Mouse (Mus musculus) left cerebral cortex, postnatal 14 days (tissue): ENCODE results near the gene Osbp. TPM values are rescaled to one million over a fixed set of nuclear protein-coding genes. Genes with fewer than 3 reads are reported as not detected.

Source experiments
- microRNA-seq, 2 experiments: library from miRNA; unstranded; fragments of <30 nt; microRNA quantifications; one replicate each; pipeline ENCODE4 v1.2.0; 2022
- total RNA-seq, 2 experiments: library from RNA; stranded (reverse); gene quantifications; 2 replicates each; pipeline ENCODE4 v1.2.3; 2021

The Osbp gene
- total RNA-seq, 2 experiments from 2014 or later, result 57.0 to 60.3 TPM

Small RNA genes lying within 50 kb of the gene (microRNA-seq; reads per million reads assigned to microRNA genes)
- gene Mir6994, result 8.8 to 10.3 reads per million in 2 experiments

Other genes starting within 250 kb of the Osbp start
- not detected for gene Gif, start 218.4 kb upstream of the Osbp start, total RNA-seq
- gene Mrpl16, start 195.6 kb upstream of the Osbp start, total RNA-seq, result 10 to 100 TPM; 40.1 to 43.7 TPM
- 10 to 100 TPM; 18.0 to 20.0 TPM for gene Stx3, start 146.5 kb upstream of the Osbp start, total RNA-seq
- not detected for gene Olfr1417, start 126.7 kb upstream of the Osbp start, total RNA-seq
- not detected for gene Olfr1418, start 104.9 kb upstream of the Osbp start, total RNA-seq
- gene Olfr1419, start 90.8 kb upstream of the Osbp start, total RNA-seq, result not detected
- not detected for gene Olfr1420, start 79.4 kb upstream of the Osbp start, total RNA-seq
- 10 to 100 TPM; 17.7 to 19.8 TPM for gene Patl1, start 53.5 kb upstream of the Osbp start, total RNA-seq
- not detected for gene Olfr1423, start 75.4 kb downstream of the Osbp start, total RNA-seq
- not detected for gene Olfr1424, start 96.7 kb downstream of the Osbp start, total RNA-seq
- not detected for gene Olfr1425, start 111.8 kb downstream of the Osbp start, total RNA-seq
- gene Olfr1426, start 126.1 kb downstream of the Osbp start, total RNA-seq, result not detected
- gene Olfr1427, start 137.4 kb downstream of the Osbp start, total RNA-seq, result not detected
- gene Olfr1428, start 150.0 kb downstream of the Osbp start, total RNA-seq, result not detected
- gene Olfr76, start 157.3 kb downstream of the Osbp start, total RNA-seq, result not detected
- not detected for gene Olfr1555-ps1, start 204.2 kb downstream of the Osbp start, total RNA-seq
- not detected for gene Olfr1431, start 234.7 kb downstream of the Osbp start, total RNA-seq